ENCODE assay signal across 8 mouse cellular contexts in the genomic region with DNA sequence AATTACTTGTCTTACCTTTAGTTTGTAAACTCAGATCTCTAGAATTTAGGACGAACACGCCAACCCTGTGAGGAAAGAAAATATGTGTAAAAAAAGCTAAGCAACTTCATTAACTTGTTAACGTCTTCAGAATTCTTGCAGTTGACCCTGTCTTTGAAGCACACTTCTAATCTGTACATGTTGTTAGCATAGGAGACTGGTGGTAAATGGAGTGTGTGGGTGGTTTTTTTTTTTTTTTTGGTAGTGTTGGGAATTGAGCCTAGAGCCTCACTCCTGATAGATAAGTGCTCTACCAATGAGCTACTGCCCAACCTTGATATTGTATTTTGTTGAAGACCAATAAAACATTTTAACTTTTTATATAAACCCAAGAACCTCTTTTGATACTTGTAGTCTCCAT. TPM values are rescaled to one million over a fixed set of nuclear protein-coding genes. Genes with fewer than 3 reads are reported as not detected.
A peak's percentile ranks its signal among the peaks of the same experiment; 100 is the strongest.
DNase-seq lines count a peak whose midpoint lies in the region; ATAC-seq and TF ChIP-seq lines count a peak whose summit lies in the region.

No protein-coding gene starts in this region.

- no peak for TF ChIP-seq CTCF in embryonic fibroblast, embryonic 13.5 days (IDR thresholded peaks at IDR 0.05; ENCODE audit: borderline replicate concordance, insufficient read depth, low read length)
- TF ChIP-seq CTCF in olfactory bulb, adult 2 months (IDR thresholded peaks at IDR 0.05; ENCODE audit: insufficient read depth, low read depth, low read length), result no peak
- no peak for TF ChIP-seq CTCF in cerebellum, adult 2 months (IDR thresholded peaks at IDR 0.05; ENCODE audit: borderline replicate concordance, insufficient read depth, low read depth, low read length)

- peak overlapping the region; percentile 98 for H3K4me3 ChIP-seq in lung, embryonic 15.5 days
- peak overlapping the region; percentile 99 for H3K4me3 ChIP-seq in embryonic fibroblast, embryonic 13.5 days (ENCODE audit: insufficient read depth, low read length)
- peak overlapping the region; percentile 93 for H3K4me3 ChIP-seq in limb, embryonic 12.5 days (replicated peaks)
- H3K4me3 ChIP-seq in olfactory bulb, adult 2 months (ENCODE audit: insufficient read depth, low read depth, low read length), result 0 out of 2 replicates have a peak overlapping the region, but pooled peaks have one; percentile 23
- no peak overlapping the region for H3K4me3 ChIP-seq in cerebellum, adult 2 months (replicated peaks; ENCODE audit: insufficient read depth, low read depth, low read length)

- no peak for ATAC-seq in lung, embryonic 15.5 days (ENCODE audit: borderline replicate concordance, extremely low read depth, low FRiP score, low TSS enrichment)
- no peak for ATAC-seq in limb, embryonic 12.5 days (ENCODE audit: insufficient number of reproducible peaks, insufficient read depth, low FRiP score, low TSS enrichment, low read depth)

- peak overlapping the region; percentile 82 for H3K4me2 ChIP-seq in lung, embryonic 15.5 days
- H3K4me2 ChIP-seq in limb, embryonic 12.5 days, result peak overlapping the region; percentile 62

- no peaks in the 10 kb centered on the region for H3K9me3 ChIP-seq in lung, embryonic 15.5 days
- H3K9me3 ChIP-seq in limb, embryonic 12.5 days, result no peaks in the 10 kb centered on the region

- no peak overlapping the region for H3K27ac ChIP-seq in lung, embryonic 15.5 days
- H3K27ac ChIP-seq in embryonic fibroblast, embryonic 13.5 days (ENCODE audit: insufficient read depth, low read length), result no peak overlapping the region
- 0 out of 2 replicates have a peak overlapping the region, but pooled peaks have one; percentile 99 for H3K27ac ChIP-seq in limb, embryonic 12.5 days
- no peak overlapping the region for H3K27ac ChIP-seq in olfactory bulb, adult 2 months (ENCODE audit: insufficient read depth, low read depth, low read length)
- H3K27ac ChIP-seq in cerebellum, adult 2 months (ENCODE audit: insufficient read depth, low read length), result no peak overlapping the region

- no peaks in the 10 kb centered on the region for H3K27me3 ChIP-seq in lung, embryonic 15.5 days
- H3K27me3 ChIP-seq in limb, embryonic 12.5 days, result no peaks in the 10 kb centered on the region
- no peaks in the 10 kb centered on the region for H3K27me3 ChIP-seq in cerebellum, adult 2 months (ENCODE audit: control insufficient read depth, insufficient read depth, low read length)

- H3K36me3 ChIP-seq in lung, embryonic 15.5 days, result 0 out of 2 replicates have a peak, but pooled peaks cover 4% of the 10 kb centered on the region
- peaks cover 8% of the 10 kb centered on the region; the same call in 1 of the 2 replicates for H3K36me3 ChIP-seq in limb, embryonic 12.5 days

- DNase-seq in lung, postnatal 10 days, result no peak
- no peak for DNase-seq in adrenal gland, postnatal 10 days
- no peak for DNase-seq in right cerebral cortex, adult 2 months (ENCODE audit: low spot score in 2 of 2)
- DNase-seq in cerebellum, adult 2 months, result no peak

- WGBS in lung, embryonic 15.5 days, result 23% methylated on average over 3 of the region's 3 CpGs
- WGBS in limb, embryonic 12.5 days, result 44% methylated on average over 3 of the region's 3 CpGs
- 25% methylated on average over 3 of the region's 3 CpGs for WGBS in olfactory bulb, adult 2 months
- 45% methylated on average over 3 of the region's 3 CpGs for WGBS in cerebellum, adult 2 months

- H3K4me1 ChIP-seq in lung, embryonic 15.5 days, result peaks cover 39% of the 10 kb centered on the region
- H3K4me1 ChIP-seq in embryonic fibroblast, embryonic 13.5 days (ENCODE audit: control insufficient read depth, insufficient read depth, low read length), result no peaks in the 10 kb centered on the region
- H3K4me1 ChIP-seq in limb, embryonic 12.5 days (replicated peaks), result peaks cover 29% of the 10 kb centered on the region
- H3K4me1 ChIP-seq in olfactory bulb, adult 2 months (ENCODE audit: control insufficient read depth, insufficient read depth, low read length), result peaks cover 12% of the 10 kb centered on the region
- H3K4me1 ChIP-seq in cerebellum, adult 2 months (ENCODE audit: control insufficient read depth, insufficient read depth, low read length), result peaks cover 11% of the 10 kb centered on the region

- H3K9ac ChIP-seq in lung, embryonic 15.5 days, result peak overlapping the region; percentile 95; the same call in 1 of the 2 replicates
- peak overlapping the region; percentile 97 for H3K9ac ChIP-seq in limb, embryonic 12.5 days (replicated peaks)

- no peak for TF ChIP-seq POLR2A in embryonic fibroblast, embryonic 13.5 days (IDR thresholded peaks at IDR 0.05; ENCODE audit: low read depth, low read length)
- no peak for TF ChIP-seq POLR2A in olfactory bulb, adult 2 months (IDR thresholded peaks at IDR 0.05; ENCODE audit: insufficient read depth, low read depth, low read length)
- no peak for TF ChIP-seq POLR2A in cerebellum, adult 2 months (IDR thresholded peaks at IDR 0.05; ENCODE audit: borderline replicate concordance, insufficient read depth, low read length)

RNA-seq across cellular contexts. Expression of gene Tbl1xr1, which starts 2.1 kb away (rescaled TPM):
- 19.1 and 29.0 TPM in 2 replicates for polyA plus RNA-seq in lung, embryonic 15.5 days (2015; fragmentation: Nextera tagmentation; extraction: Ambion mirVana)
- 60.0 and 82.2 TPM in 2 replicates for polyA plus RNA-seq in embryonic fibroblast, embryonic 13.5 days (2011; ENCODE audit: insufficient read length, low read depth, missing spikeins)
- 35.6 and 38.0 TPM in 2 replicates for polyA plus RNA-seq in limb, embryonic 12.5 days (2016; fragmentation: Nextera tagmentation; extraction: Ambion mirVana)
- not detected in 2 replicates for polyA plus RNA-seq in olfactory bulb, adult 2 months (2012; ENCODE audit: insufficient read depth, insufficient read length, low replicate concordance, missing spikeins)
- total RNA-seq in adrenal gland, postnatal 10 days (2021), result 10 to 100 TPM; 71.2 to 86.6 TPM
- polyA plus RNA-seq in cerebellum, adult 2 months (2012; rRNA removed), result 40.0 and 43.6 TPM in 2 replicates

Comparison
In these comparisons a context has a peak if more than half of its experiments do, and no peak if none do; other contexts are left out.
1. RNA of gene Tbl1xr1, which starts 2.1 kb away (polyA plus RNA-seq): 60.0 to 82.2 TPM in embryonic fibroblast, embryonic 13.5 days, 40.0 to 43.6 TPM in cerebellum, adult 2 months, 35.6 to 38.0 TPM in limb, embryonic 12.5 days and 19.1 to 29.0 TPM in lung, embryonic 15.5 days; not detected in olfactory bulb, adult 2 months; every median in the first group is over 10 times any median in the second.